Mouse (Mus musculus): Measurements from ENCODE around the gene Bace2. TPM values are rescaled to one million over a fixed set of nuclear protein-coding genes. Genes with fewer than 3 reads are reported as not detected.

The Bace2 gene
- polyA plus RNA-seq, 1 experiment from 2014 or later: 4.4 TPM

DNA sequence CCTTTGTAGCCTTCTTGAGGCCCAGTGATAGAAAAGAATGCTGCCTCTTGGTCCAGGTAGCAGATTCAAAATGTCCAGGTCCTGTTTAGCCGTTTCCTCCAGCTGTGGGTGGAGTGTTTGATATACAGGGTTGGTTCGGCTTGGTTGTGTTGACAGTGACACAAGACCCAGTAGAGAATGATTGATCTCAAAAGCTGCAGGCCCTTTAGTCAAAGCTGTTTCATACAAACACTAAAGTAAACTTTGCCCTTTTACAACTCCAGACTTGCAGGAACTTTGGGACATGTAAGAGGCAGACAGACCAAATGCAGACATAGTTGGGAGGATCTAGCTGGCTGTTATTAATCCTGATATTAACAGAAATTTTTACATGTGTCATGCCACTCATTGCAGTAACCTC is 3.5 kb upstream of the Bace2 start:
- Histone ChIP-seq H3K27me3 (ENCODE audit: control insufficient read depth, insufficient read depth, low read length) (peaks cover 8% of the 10 kb centered on the region), H3K27ac (ENCODE audit: low read depth, low read length) (no peak overlapping the region), H3K4me1 (ENCODE audit: control insufficient read depth, insufficient read depth, low read length) (peaks cover 8% of the 10 kb centered on the region; the same call in 1 of the 2 replicates), H3K36me3 (ENCODE audit: control insufficient read depth, insufficient read depth, low read length) (no peaks in the 10 kb centered on the region), H3K4me3 (ENCODE audit: low read length) (no peak overlapping the region), H3K9ac (ENCODE audit: low read depth, low read length) (no peak overlapping the region), H3K9me3 (ENCODE audit: control insufficient read depth, low read length) (no peaks in the 10 kb centered on the region), H3K4me2 (replicated peaks; ENCODE audit: low read depth, low read length) (no peak overlapping the region)
- WGBS: 68% methylated on average over 2 of the region's 2 CpGs
- no peak for ATAC-seq (ENCODE audit: low FRiP score, low TSS enrichment)

DNA sequence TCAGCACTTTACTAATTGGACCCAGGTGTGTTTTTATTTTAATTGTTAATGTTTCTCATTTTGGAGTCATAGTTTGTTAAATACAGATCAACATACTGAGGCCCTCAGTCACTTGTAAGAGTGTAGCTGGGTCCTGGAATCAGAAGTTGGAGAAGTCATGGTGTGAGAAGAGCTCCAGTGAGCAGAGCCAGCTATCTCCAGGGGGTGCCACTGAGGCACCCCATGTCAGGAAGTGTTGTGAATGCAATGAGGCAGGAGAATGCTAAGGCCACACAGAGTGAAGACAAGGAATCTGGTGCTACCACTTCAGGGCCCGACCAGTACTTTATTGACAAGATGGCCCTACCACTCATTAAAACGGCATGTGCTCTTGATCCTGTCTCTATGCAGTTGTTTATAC is 1.9 kb upstream of the Bace2 start:
- Histone ChIP-seq H3K27me3 (ENCODE audit: control insufficient read depth, insufficient read depth, low read length) (peaks cover 15% of the 10 kb centered on the region), H3K9ac (ENCODE audit: low read depth, low read length) (no peak overlapping the region), H3K4me1 (ENCODE audit: control insufficient read depth, insufficient read depth, low read length) (peaks cover 8% of the 10 kb centered on the region; the same call in 1 of the 2 replicates), H3K27ac (ENCODE audit: low read depth, low read length) (no peak overlapping the region), H3K9me3 (ENCODE audit: control insufficient read depth, low read length) (no peaks in the 10 kb centered on the region), H3K36me3 (ENCODE audit: control insufficient read depth, insufficient read depth, low read length) (no peaks in the 10 kb centered on the region), H3K4me3 (ENCODE audit: low read length) (no peak overlapping the region), H3K4me2 (replicated peaks; ENCODE audit: low read depth, low read length) (no peak overlapping the region)
- 79% methylated on average over 2 of the region's 2 CpGs for WGBS
- no peak for ATAC-seq (ENCODE audit: low FRiP score, low TSS enrichment)

DNA sequence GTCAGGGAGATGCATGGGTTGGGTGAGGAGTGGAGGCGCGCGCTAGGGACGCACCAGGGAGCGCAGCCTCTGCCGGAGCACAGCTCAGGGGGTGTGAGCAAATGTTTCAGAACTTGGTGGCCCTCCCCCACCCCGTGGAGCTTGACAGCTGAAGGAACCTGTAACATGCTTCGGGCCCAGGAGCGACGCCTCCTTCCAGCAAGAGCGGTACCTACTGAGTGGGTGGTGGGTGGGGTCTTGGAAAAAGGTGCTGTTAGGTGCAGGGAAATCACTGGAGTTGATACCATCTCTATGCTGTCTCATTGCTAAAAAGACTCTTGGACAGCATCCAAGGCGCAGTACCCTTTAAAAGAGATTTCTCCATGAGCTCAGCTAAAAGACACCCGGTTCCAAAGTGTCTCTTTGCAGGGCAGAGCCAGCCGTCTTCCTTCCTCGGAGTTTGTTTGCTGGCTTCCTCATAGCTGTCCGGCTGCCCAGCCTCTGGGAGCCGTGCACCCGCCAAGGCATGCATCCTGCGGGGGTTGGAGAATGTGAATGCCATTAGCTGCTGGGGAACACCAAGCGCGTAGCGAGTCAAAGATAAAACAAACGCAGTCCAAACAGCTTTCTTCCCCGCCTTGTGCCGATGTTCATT is 763 bp downstream of the Bace2 start:
- H3K27me3 ChIP-seq (ENCODE audit: control insufficient read depth, insufficient read depth, low read length): peaks cover 16% of the 10 kb centered on the region

DNA sequence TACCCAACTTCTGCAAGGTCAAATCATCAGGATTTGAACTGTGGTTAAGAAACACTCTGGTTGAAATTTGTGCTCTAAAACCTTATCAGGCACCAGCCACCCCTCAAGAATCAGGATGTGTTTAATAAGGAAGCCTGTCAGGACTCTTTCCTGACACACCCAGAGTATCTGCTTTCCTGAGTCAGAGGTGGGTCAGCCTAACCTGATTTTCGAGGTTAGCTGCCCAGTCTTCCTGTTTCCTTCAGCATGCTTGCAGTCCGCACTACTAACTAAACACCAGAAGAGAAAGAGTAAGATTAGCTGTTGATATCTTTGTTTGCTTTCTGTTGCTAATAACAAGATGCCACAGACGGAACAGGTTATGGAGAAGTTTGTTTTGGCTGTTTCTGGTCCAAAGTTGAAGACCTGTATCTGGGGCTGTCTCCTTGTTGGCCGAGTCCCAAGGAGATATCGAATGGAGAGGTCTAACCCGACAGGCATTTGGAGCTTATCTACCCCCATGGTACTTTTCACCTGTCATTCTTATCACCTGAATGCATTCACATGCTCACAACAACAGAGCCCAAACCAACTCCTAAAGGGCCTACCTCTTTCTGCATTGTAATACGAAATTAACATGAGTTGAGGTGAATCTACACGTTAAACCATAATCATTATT is 5.8 kb downstream of the Bace2 start:
- Histone ChIP-seq H3K36me3 (ENCODE audit: control insufficient read depth, insufficient read depth, low read length) (no peaks in the 10 kb centered on the region), H3K9me3 (ENCODE audit: control insufficient read depth, low read length) (no peaks in the 10 kb centered on the region), H3K9ac (ENCODE audit: low read depth, low read length) (no peak overlapping the region), H3K27ac (ENCODE audit: low read depth, low read length) (no peak overlapping the region), H3K4me1 (ENCODE audit: control insufficient read depth, insufficient read depth, low read length) (peaks cover 2% of the 10 kb centered on the region; the same call in 1 of the 2 replicates), H3K27me3 (ENCODE audit: control insufficient read depth, insufficient read depth, low read length) (0 out of 2 replicates have a peak, but pooled peaks cover 8% of the 10 kb centered on the region), H3K4me3 (ENCODE audit: low read length) (no peak overlapping the region), H3K4me2 (replicated peaks; ENCODE audit: low read depth, low read length) (no peak overlapping the region)
- WGBS: 81% methylated on average over 8 of the region's 8 CpGs
- no peak for ATAC-seq (ENCODE audit: low FRiP score, low TSS enrichment)

More for the DNA sequence above, 763 bp downstream of the Bace2 start:
- Histone ChIP-seq H3K36me3 (ENCODE audit: control insufficient read depth, insufficient read depth, low read length) (no peaks in the 10 kb centered on the region), H3K9ac (ENCODE audit: low read depth, low read length) (peak overlapping the region; percentile 52; the same call in 1 of the 2 replicates), H3K4me1 (ENCODE audit: control insufficient read depth, insufficient read depth, low read length) (peaks cover 8% of the 10 kb centered on the region; the same call in 1 of the 2 replicates), H3K4me3 (ENCODE audit: low read length) (peak overlapping the region; percentile 49), H3K27ac (ENCODE audit: low read depth, low read length) (no peak overlapping the region), H3K9me3 (ENCODE audit: control insufficient read depth, low read length) (no peaks in the 10 kb centered on the region), H3K4me2 (replicated peaks; ENCODE audit: low read depth, low read length) (peak overlapping the region; percentile 100)
- peak; percentile 49 for ATAC-seq (ENCODE audit: low FRiP score, low TSS enrichment)
- WGBS: under 1% methylated on average over 25 of the region's 25 CpGs

DNA sequence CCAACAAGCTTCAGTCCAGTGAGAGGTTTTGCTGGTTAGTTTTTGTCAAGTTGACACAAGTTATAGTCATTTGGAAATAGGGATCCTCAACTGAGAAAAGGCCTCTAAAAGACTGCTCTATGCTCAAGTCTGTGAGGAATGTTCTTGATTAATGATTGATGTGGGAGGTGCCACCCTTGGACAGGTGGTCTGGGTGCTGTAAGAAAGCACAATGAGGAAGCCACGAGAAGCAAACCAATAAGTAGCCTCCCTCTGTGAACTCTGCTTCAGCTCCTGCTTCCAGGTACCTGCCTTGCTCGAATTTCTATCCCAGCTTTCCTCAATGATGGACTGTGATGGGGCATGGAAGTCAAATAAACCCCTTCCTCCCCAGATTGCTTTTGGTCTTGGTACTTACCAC is 9.6 kb downstream of the Bace2 start:
- Histone ChIP-seq H3K9me3 (ENCODE audit: control insufficient read depth, low read length) (no peaks in the 10 kb centered on the region), H3K27ac (ENCODE audit: low read depth, low read length) (no peak overlapping the region), H3K4me1 (ENCODE audit: control insufficient read depth, insufficient read depth, low read length) (no peaks in the 10 kb centered on the region), H3K36me3 (ENCODE audit: control insufficient read depth, insufficient read depth, low read length) (no peaks in the 10 kb centered on the region), H3K4me2 (replicated peaks; ENCODE audit: low read depth, low read length) (no peak overlapping the region), H3K9ac (ENCODE audit: low read depth, low read length) (no peak overlapping the region), H3K4me3 (ENCODE audit: low read length) (no peak overlapping the region), H3K27me3 (ENCODE audit: control insufficient read depth, insufficient read depth, low read length) (no peaks in the 10 kb centered on the region)
- WGBS: 43% methylated on average over 2 of the region's 2 CpGs
- no peak for ATAC-seq (ENCODE audit: low FRiP score, low TSS enrichment)

DNA sequence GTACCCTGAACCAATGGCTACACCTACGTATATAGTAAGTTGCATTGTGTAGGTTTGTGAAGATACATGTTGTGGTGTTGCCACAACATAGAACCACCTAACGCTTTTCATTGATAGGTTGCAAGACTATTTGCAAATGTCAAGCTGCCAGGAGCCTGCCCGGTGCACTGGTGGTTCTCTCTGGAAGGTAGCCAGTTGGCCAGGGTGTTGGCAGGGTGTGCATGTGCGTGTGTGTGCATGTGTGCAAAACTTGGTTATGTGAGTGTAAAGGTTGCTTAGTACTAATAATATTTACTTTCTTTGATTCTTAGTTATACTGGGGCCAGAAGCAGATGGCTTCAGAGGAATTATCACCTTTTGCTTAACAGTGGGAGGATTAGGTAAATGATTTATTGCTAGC is 13.7 kb downstream of the Bace2 start:
- Histone ChIP-seq H3K4me3 (ENCODE audit: low read length) (no peak overlapping the region), H3K4me2 (replicated peaks; ENCODE audit: low read depth, low read length) (no peak overlapping the region), H3K27me3 (ENCODE audit: control insufficient read depth, insufficient read depth, low read length) (no peaks in the 10 kb centered on the region), H3K9ac (ENCODE audit: low read depth, low read length) (no peak overlapping the region), H3K27ac (ENCODE audit: low read depth, low read length) (no peak overlapping the region), H3K4me1 (ENCODE audit: control insufficient read depth, insufficient read depth, low read length) (no peaks in the 10 kb centered on the region), H3K9me3 (ENCODE audit: control insufficient read depth, low read length) (no peaks in the 10 kb centered on the region), H3K36me3 (ENCODE audit: control insufficient read depth, insufficient read depth, low read length) (no peaks in the 10 kb centered on the region)
- 85% methylated on average over 4 of the region's 4 CpGs for WGBS
- no peak for ATAC-seq (ENCODE audit: low FRiP score, low TSS enrichment)

DNA sequence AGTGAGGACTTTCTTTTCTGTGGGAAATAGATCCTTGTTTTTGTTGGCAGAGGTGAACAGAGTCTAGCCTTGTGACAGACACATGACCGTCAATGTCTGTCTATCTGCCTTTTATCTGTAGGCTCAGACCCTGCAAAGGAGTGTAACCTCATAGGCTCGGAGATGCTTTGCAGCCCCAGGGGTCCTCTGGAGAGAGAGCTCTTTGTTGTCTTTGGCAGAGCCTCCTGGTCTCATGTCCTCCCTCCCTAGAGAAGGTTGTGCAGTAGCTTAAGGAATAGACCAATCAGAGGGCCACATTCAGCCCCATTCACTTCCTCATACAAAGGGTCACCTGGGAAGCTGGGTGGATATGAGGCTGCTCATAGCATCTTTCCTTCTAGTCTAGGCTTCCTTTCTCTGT is 31.4 kb downstream of the Bace2 start:
- ATAC-seq (ENCODE audit: low FRiP score, low TSS enrichment): no peak
- no peak overlapping the region for H3K9ac ChIP-seq (ENCODE audit: low read depth, low read length)
- 48% methylated on average over 2 of the region's 2 CpGs for WGBS
- no peaks in the 10 kb centered on the region for H3K9me3 ChIP-seq (ENCODE audit: control insufficient read depth, low read length)
- H3K4me2 ChIP-seq (replicated peaks; ENCODE audit: low read depth, low read length): no peak overlapping the region
- H3K27me3 ChIP-seq (ENCODE audit: control insufficient read depth, insufficient read depth, low read length): no peaks in the 10 kb centered on the region
- no peaks in the 10 kb centered on the region for H3K36me3 ChIP-seq (ENCODE audit: control insufficient read depth, insufficient read depth, low read length)
- no peak overlapping the region for H3K4me3 ChIP-seq (ENCODE audit: low read length)
- no peak overlapping the region for H3K27ac ChIP-seq (ENCODE audit: low read depth, low read length)
- H3K4me1 ChIP-seq (ENCODE audit: control insufficient read depth, insufficient read depth, low read length): no peaks in the 10 kb centered on the region

DNA sequence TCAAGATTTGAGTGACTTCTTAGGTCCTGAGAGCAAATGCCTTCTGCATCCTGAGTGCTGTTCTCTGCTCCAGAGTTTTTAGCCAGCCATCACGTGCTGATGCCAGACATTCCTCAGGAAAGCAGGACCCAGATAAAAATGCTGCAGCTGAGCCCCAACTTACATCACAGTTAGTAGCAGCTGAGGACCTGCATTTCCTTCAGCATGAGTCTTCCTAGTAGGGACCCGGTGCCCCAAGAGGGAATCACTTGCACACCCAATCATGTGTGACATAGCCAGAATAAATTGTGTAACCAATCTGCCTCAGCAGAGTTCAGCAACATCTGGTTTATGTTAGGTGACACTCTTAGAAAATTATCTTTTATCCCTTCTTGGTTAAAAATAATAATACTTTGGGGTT is 34.7 kb downstream of the Bace2 start:
- H3K27me3 ChIP-seq (ENCODE audit: control insufficient read depth, insufficient read depth, low read length): no peaks in the 10 kb centered on the region
- no peaks in the 10 kb centered on the region for H3K4me1 ChIP-seq (ENCODE audit: control insufficient read depth, insufficient read depth, low read length)
- 25% methylated on average over 2 of the region's 2 CpGs for WGBS
- H3K27ac ChIP-seq (ENCODE audit: low read depth, low read length): no peak overlapping the region
- no peak for ATAC-seq (ENCODE audit: low FRiP score, low TSS enrichment)
- H3K9ac ChIP-seq (ENCODE audit: low read depth, low read length): no peak overlapping the region
- H3K4me3 ChIP-seq (ENCODE audit: low read length): no peak overlapping the region
- H3K4me2 ChIP-seq (replicated peaks; ENCODE audit: low read depth, low read length): no peak overlapping the region
- H3K9me3 ChIP-seq (ENCODE audit: control insufficient read depth, low read length): no peaks in the 10 kb centered on the region
- H3K36me3 ChIP-seq (ENCODE audit: control insufficient read depth, insufficient read depth, low read length): no peaks in the 10 kb centered on the region

DNA sequence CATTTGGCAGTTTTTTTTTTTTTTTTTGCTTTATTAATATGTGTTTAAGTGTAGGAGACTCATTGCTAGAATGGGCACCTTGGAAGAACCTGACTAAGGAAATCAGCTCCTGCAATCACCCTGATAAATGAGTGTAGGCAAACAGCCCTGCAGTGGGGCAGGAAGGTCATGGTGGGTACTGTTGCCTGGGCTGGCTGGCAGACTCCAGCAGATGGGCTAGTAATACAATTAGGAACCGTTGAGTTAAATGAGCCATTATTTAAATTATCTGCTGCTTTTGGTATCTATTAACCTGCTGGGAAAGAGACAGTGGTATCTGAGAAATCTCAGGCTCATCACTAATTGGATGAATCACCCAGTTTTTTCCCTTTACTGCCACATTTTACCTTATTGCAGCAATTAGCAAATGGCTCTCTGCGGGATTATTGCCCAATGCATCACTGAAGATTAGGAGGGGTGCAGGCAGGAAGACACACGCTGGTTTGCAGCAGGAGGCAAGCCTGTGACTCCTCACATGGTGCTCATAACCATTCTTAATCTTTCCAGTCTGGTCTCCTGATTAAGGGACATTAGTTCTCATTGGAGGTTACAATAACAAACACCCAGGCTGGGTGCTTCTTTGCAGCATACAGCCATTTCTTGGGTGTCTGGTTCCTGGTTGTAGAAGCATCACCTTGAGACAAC is 35.3 kb downstream of the Bace2 start:
- no peak for ATAC-seq (ENCODE audit: low FRiP score, low TSS enrichment)
- Histone ChIP-seq H3K36me3 (ENCODE audit: control insufficient read depth, insufficient read depth, low read length) (no peaks in the 10 kb centered on the region), H3K27me3 (ENCODE audit: control insufficient read depth, insufficient read depth, low read length) (no peaks in the 10 kb centered on the region), H3K9ac (ENCODE audit: low read depth, low read length) (no peak overlapping the region), H3K4me2 (replicated peaks; ENCODE audit: low read depth, low read length) (no peak overlapping the region), H3K4me1 (ENCODE audit: control insufficient read depth, insufficient read depth, low read length) (no peaks in the 10 kb centered on the region), H3K4me3 (ENCODE audit: low read length) (no peak overlapping the region), H3K27ac (ENCODE audit: low read depth, low read length) (no peak overlapping the region), H3K9me3 (ENCODE audit: control insufficient read depth, low read length) (no peaks in the 10 kb centered on the region)
- WGBS: 10% methylated on average over 3 of the region's 3 CpGs

All from kidney, embryonic 14.5 days (tissue).